8 mouse cellular contexts compared by ENCODE assay signal in the genomic region with DNA sequence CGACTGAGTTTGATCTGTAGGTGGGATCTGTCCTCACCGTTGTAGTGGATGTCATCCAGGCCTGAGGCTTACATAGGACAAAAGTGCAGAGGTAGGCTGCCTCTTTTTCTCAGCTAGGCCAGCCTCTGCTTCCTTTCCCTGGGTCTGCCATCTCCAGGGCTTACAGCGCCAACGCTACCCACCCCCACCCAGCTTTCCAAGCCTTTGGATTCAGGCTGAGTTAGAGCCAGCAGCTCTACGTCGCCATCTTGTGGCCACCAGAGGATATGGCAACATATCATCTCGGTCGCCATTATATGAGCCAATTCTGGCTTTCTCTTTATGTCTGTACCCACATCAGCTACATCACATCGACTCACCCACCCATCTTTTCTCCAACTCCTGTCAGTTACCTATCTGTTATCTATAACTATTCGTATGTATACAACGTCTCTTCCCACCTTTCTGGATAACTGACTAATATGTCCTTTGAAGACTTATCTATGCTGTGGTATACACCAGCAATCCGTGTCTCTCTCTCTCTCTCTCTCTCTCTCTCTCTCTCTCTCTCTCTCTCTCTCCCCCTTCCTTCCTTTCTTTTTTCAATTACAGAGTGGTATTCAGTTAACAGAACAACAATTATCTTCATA.
DNase-seq lines count a peak whose midpoint lies in the region; ATAC-seq and TF ChIP-seq lines count a peak whose summit lies in the region.

No protein-coding gene starts in this region.

- H3K9ac ChIP-seq in forebrain, embryonic 13.5 days, result no peak overlapping the region
- 0 out of 2 replicates have a peak overlapping the region, but pooled peaks have one; percentile 6 for H3K9ac ChIP-seq in hindbrain, postnatal 0 days (replicated peaks; ENCODE audit: low read length)
- no peak overlapping the region for H3K9ac ChIP-seq in limb, embryonic 12.5 days (replicated peaks)
- H3K9ac ChIP-seq in midbrain, embryonic 15.5 days, result no peak overlapping the region
- H3K9ac ChIP-seq in stomach, embryonic 16.5 days (ENCODE audit: low read length), result 0 out of 2 replicates have a peak overlapping the region, but pooled peaks have one; percentile 35

- H3K4me1 ChIP-seq in spleen, adult 2 months (ENCODE audit: control insufficient read depth, insufficient read depth, insufficient read length), result no peaks in the 10 kb centered on the region
- H3K4me1 ChIP-seq in forebrain, embryonic 13.5 days, result peaks cover 4% of the 10 kb centered on the region; the same call in 1 of the 2 replicates
- H3K4me1 ChIP-seq in hindbrain, postnatal 0 days (ENCODE audit: insufficient read depth, low read length), result no peaks in the 10 kb centered on the region
- H3K4me1 ChIP-seq in limb, embryonic 12.5 days (replicated peaks), result peaks cover 10% of the 10 kb centered on the region; the same call in 1 of the 2 replicates
- peaks cover 9% of the 10 kb centered on the region for H3K4me1 ChIP-seq in midbrain, embryonic 15.5 days
- 0 out of 2 replicates have a peak, but pooled peaks cover 2% of the 10 kb centered on the region for H3K4me1 ChIP-seq in stomach, embryonic 16.5 days (ENCODE audit: control insufficient read depth, insufficient read depth, low read length)

- H3K36me3 ChIP-seq in spleen, adult 2 months (ENCODE audit: control insufficient read depth, insufficient read depth, low read length), result no peaks in the 10 kb centered on the region
- no peaks in the 10 kb centered on the region for H3K36me3 ChIP-seq in forebrain, embryonic 13.5 days (ENCODE audit: poor library complexity, severe bottlenecking)
- H3K36me3 ChIP-seq in hindbrain, postnatal 0 days (ENCODE audit: insufficient read depth, low read length), result no peaks in the 10 kb centered on the region
- no peaks in the 10 kb centered on the region for H3K36me3 ChIP-seq in limb, embryonic 12.5 days
- no peaks in the 10 kb centered on the region for H3K36me3 ChIP-seq in midbrain, embryonic 15.5 days (replicated peaks)
- no peaks in the 10 kb centered on the region for H3K36me3 ChIP-seq in stomach, embryonic 16.5 days (ENCODE audit: control insufficient read depth, insufficient read depth, low read length)

- no peaks in the 10 kb centered on the region for H3K9me3 ChIP-seq in forebrain, embryonic 13.5 days (replicated peaks)
- H3K9me3 ChIP-seq in hindbrain, postnatal 0 days (ENCODE audit: low read length), result no peaks in the 10 kb centered on the region
- no peaks in the 10 kb centered on the region for H3K9me3 ChIP-seq in limb, embryonic 12.5 days
- no peaks in the 10 kb centered on the region for H3K9me3 ChIP-seq in midbrain, embryonic 15.5 days
- H3K9me3 ChIP-seq in stomach, embryonic 16.5 days (replicated peaks; ENCODE audit: control insufficient read depth, low read length), result no peaks in the 10 kb centered on the region

- no peaks in the 10 kb centered on the region for H3K27me3 ChIP-seq in spleen, adult 2 months (ENCODE audit: control insufficient read depth, insufficient read depth, low read length)
- H3K27me3 ChIP-seq in forebrain, embryonic 13.5 days, result no peaks in the 10 kb centered on the region
- H3K27me3 ChIP-seq in hindbrain, postnatal 0 days (ENCODE audit: insufficient read depth, low read length), result no peaks in the 10 kb centered on the region
- H3K27me3 ChIP-seq in limb, embryonic 12.5 days, result no peaks in the 10 kb centered on the region
- no peaks in the 10 kb centered on the region for H3K27me3 ChIP-seq in midbrain, embryonic 15.5 days (replicated peaks)
- H3K27me3 ChIP-seq in stomach, embryonic 16.5 days (ENCODE audit: control insufficient read depth, insufficient read depth, low read length), result no peaks in the 10 kb centered on the region

- H3K4me2 ChIP-seq in forebrain, embryonic 13.5 days, result peak overlapping the region; percentile 25; the same call in 1 of the 2 replicates
- 0 out of 2 replicates have a peak overlapping the region, but pooled peaks have one; percentile 28 for H3K4me2 ChIP-seq in hindbrain, postnatal 0 days (ENCODE audit: low read depth, low read length)
- peak overlapping the region; percentile 39 for H3K4me2 ChIP-seq in limb, embryonic 12.5 days
- H3K4me2 ChIP-seq in midbrain, embryonic 15.5 days, result peak overlapping the region; percentile 35; the same call in 1 of the 2 replicates
- H3K4me2 ChIP-seq in stomach, embryonic 16.5 days (ENCODE audit: low read depth, low read length), result peak overlapping the region; percentile 44; the same call in 1 of the 2 replicates

- peak; percentile 5 to 13 for DNase-seq in spleen, adult 2 months (ENCODE audit: low read depth in 1 of 2, low spot score in 2 of 2)
- no peak for DNase-seq in spleen, postnatal 36 days (ENCODE audit: low spot score in 2 of 2)
- peak; percentile 15 for DNase-seq in c-Kit-negative CD71-positive TER-119-positive erythroid progenitor cells, embryonic 14.5 days (ENCODE audit: low read depth, low spot score)
- peak; percentile 92 for DNase-seq in hindbrain, postnatal 0 days (ENCODE audit: low spot score)

- H3K4me3 ChIP-seq in spleen, adult 2 months (ENCODE audit: extremely low read depth, insufficient read depth, insufficient read length), result no peak overlapping the region
- no peak overlapping the region for H3K4me3 ChIP-seq in forebrain, embryonic 13.5 days
- H3K4me3 ChIP-seq in hindbrain, postnatal 0 days (ENCODE audit: low read length), result no peak overlapping the region
- no peak overlapping the region for H3K4me3 ChIP-seq in limb, embryonic 12.5 days (replicated peaks)
- no peak overlapping the region for H3K4me3 ChIP-seq in midbrain, embryonic 15.5 days
- H3K4me3 ChIP-seq in stomach, embryonic 16.5 days (replicated peaks; ENCODE audit: low read length), result no peak overlapping the region; the same call in 1 of the 2 replicates

- H3K27ac ChIP-seq in spleen, adult 2 months (ENCODE audit: insufficient read depth, low read length), result no peak overlapping the region
- no peak overlapping the region for H3K27ac ChIP-seq in forebrain, embryonic 13.5 days
- H3K27ac ChIP-seq in hindbrain, postnatal 0 days, result no peak overlapping the region
- no peak overlapping the region for H3K27ac ChIP-seq in limb, embryonic 12.5 days
- H3K27ac ChIP-seq in midbrain, embryonic 15.5 days, result 0 out of 2 replicates have a peak overlapping the region, but pooled peaks have one; percentile 38
- H3K27ac ChIP-seq in stomach, embryonic 16.5 days (ENCODE audit: low read length), result no peak overlapping the region

- peak; percentile 75; the same call in 1 of the 2 replicates for TF ChIP-seq CTCF in spleen, adult 2 months (IDR thresholded peaks at IDR 0.05; ENCODE audit: extremely low read depth, insufficient read depth, insufficient read length, insufficient replicate concordance)
- TF ChIP-seq CTCF in hindbrain, postnatal 0 days (IDR thresholded peaks at IDR 0.05; ENCODE audit: low read depth), result peak; percentile 99

- WGBS in spleen, adult 2 months, result 13% methylated on average over 12 of the region's 12 CpGs
- WGBS in forebrain, embryonic 13.5 days, result 9% methylated on average over 12 of the region's 12 CpGs
- WGBS in hindbrain, postnatal 0 days, result 7% methylated on average over 12 of the region's 12 CpGs
- WGBS in limb, embryonic 12.5 days, result 9% methylated on average over 12 of the region's 12 CpGs
- 8% methylated on average over 12 of the region's 12 CpGs for WGBS in midbrain, embryonic 15.5 days
- WGBS in stomach, embryonic 16.5 days, result 9% methylated on average over 12 of the region's 12 CpGs

- peak; percentile 86 for ATAC-seq in forebrain, embryonic 13.5 days
- peak; percentile 87 for ATAC-seq in hindbrain, postnatal 0 days
- peak; percentile 44 for ATAC-seq in limb, embryonic 12.5 days (ENCODE audit: insufficient number of reproducible peaks, insufficient read depth, low FRiP score, low TSS enrichment, low read depth)
- peak; percentile 86 for ATAC-seq in midbrain, embryonic 15.5 days (replicated peaks)
- no peak; the same call in 1 of the 2 replicates for ATAC-seq in stomach, embryonic 16.5 days (ENCODE audit: insufficient read depth, low FRiP score)

- TF ChIP-seq POLR2A in spleen, adult 2 months (IDR thresholded peaks at IDR 0.05; ENCODE audit: low read depth, low read length), result no peak

Comparison
In these comparisons a context has a peak if more than half of its experiments do, and no peak if none do; other contexts are left out.
1. DNase-seq: peak in spleen, adult 2 months (2 of 2), c-Kit-negative CD71-positive TER-119-positive erythroid progenitor cells, embryonic 14.5 days (single experiment) and hindbrain, postnatal 0 days (single experiment); none in spleen, postnatal 36 days (0 of 2).
2. H3K9ac ChIP-seq: peak in hindbrain, postnatal 0 days (single experiment) and stomach, embryonic 16.5 days (single experiment); none in forebrain, embryonic 13.5 days (single experiment), limb, embryonic 12.5 days (single experiment) and midbrain, embryonic 15.5 days (single experiment).
3. Peak in every context shown above with its lines, with median percentiles within 50 percentile points of each other: H3K4me2 ChIP-seq.